Mouse (Mus musculus) heart, embryonic 12.5 days (tissue): ENCODE results near the gene St3gal5. TPM values are rescaled to one million over a fixed set of nuclear protein-coding genes. Genes with fewer than 3 reads are reported as not detected.

ENCODE experiments used
- ATAC-seq: fragments of 200-750 bp; cut with Nextera tagmentation; 2 replicates; pipeline ENCODE4 v1.8.0; 2017; ENCODE audit warnings: moderate TSS enrichment, moderate library complexity; ENCODE audit not compliant: insufficient number of reproducible peaks, low FRiP score
- H3K27ac ChIP-seq: fragments of 300-500 bp; sonication (generic); 2 replicates; pipeline ENCODE4 v1.5.1; 2016; ENCODE audit warnings: mild to moderate bottlenecking, moderate library complexity; ENCODE audit not compliant: poor library complexity, severe bottlenecking
- H3K27me3 ChIP-seq: fragments of 300-500 bp; sonication (generic); replicated peaks from 2 replicates; pipeline ENCODE4 v1.6.1; 2016; ENCODE audit warnings: mild to moderate bottlenecking, moderate library complexity
- H3K36me3 ChIP-seq: fragments of 300-500 bp; sonication (generic); 2 replicates; pipeline ENCODE4 v1.6.1; 2016; ENCODE audit warnings: mild to moderate bottlenecking, moderate library complexity
- H3K4me1 ChIP-seq: fragments of 300-500 bp; sonication (generic); replicated peaks from 2 replicates; pipeline ENCODE4 v1.6.1; 2016; ENCODE audit warnings: mild to moderate bottlenecking
- H3K4me2 ChIP-seq: fragments of 300-500 bp; sonication (generic); 2 replicates; pipeline ENCODE4 v1.6.1; 2016; ENCODE audit warnings: mild to moderate bottlenecking, moderate library complexity
- H3K4me3 ChIP-seq: fragments of 300-500 bp; sonication (generic); 2 replicates; pipeline ENCODE4 v1.5.1; 2016; ENCODE audit warnings: mild to moderate bottlenecking
- H3K9ac ChIP-seq: fragments of 300-500 bp; sonication (generic); 2 replicates; pipeline ENCODE4 v1.6.1; 2016; ENCODE audit warnings: mild to moderate bottlenecking, moderate library complexity
- H3K9me3 ChIP-seq: fragments of 300-500 bp; sonication (generic); replicated peaks from 2 replicates; pipeline ENCODE4 v1.6.1; 2016; ENCODE audit warnings: mild to moderate bottlenecking, moderate library complexity
- whole genome bisulfite sequencing: fragments of 180-500 bp; shearing (Covaris S2); methylation state at CpG from one replicate; pipeline ENCODE4 v1.1.7; 2016; 5-methylcytosine and 5-hydroxymethylcytosine counted together
- polyA plus RNA-seq: library from polyadenylated mRNA; unstranded; fragments of >200 nt; fragmentation: Nextera tagmentation; extraction: Ambion mirVana; gene quantifications from 2 replicates; pipeline ENCODE4 v1.2.1, GENCODE M21; 2016

St3gal5 gene
- polyA plus RNA-seq, 1 experiment from 2014 or later, result 68.1 TPM

DNA sequence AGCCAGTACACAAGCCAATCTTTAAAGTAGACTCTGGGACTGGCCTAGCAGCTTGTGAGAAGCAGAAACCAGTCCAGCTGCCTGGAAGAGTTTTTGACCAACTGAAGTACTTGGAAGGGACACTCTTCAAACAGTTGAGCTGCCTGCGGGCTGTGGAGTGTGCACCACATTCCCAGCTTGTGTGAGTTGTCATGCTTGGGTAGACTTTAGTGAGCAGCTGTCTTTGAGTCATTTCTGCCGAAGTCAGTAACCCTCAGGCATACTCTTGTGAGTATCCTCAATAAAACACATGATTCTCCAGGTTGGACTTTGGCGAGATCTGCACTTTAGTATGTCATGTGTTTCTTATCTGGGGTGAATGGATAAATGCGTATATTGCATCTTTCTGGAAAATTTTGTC lies 29.0 kb upstream of the St3gal5 start:
- no peak overlapping the region for H3K4me2 ChIP-seq
- ATAC-seq, result no peak
- H3K27ac ChIP-seq, result no peak overlapping the region
- no peak overlapping the region for H3K4me3 ChIP-seq
- WGBS, result 87% methylated on average over 4 of the region's 4 CpGs
- no peak overlapping the region for H3K9ac ChIP-seq
- H3K27me3 ChIP-seq, result no peaks in the 10 kb centered on the region
- H3K4me1 ChIP-seq, result peaks cover 11% of the 10 kb centered on the region
- no peaks in the 10 kb centered on the region for H3K9me3 ChIP-seq
- no peaks in the 10 kb centered on the region for H3K36me3 ChIP-seq

DNA sequence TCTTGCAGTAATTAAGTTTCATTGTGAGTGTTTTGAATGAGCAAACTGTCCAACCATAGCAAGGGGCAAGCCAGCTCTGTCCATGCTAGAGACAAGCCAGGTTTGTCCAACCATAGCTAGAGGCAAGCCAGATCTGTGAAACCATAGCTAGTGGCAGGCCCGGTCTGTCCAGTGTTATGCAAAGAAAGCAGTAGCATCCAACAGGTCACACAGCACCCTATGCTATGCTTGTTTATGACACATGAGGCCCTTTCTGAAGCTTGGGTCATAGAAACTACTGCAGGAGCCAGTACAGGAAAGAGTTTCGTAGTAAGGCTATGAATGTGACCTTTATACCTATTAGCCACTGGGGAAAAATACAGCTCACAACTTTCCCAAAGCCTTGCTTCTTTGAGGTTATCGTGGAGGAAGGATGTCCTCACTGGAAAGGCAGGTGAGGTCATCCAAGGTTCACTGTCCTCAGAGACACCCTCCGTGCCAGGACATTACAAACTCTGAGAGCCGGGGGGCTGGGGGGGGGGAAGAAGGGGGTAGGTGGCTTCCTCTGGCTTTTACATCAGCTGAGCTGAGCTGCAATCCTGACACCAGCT lies 26.0 kb upstream of the St3gal5 start:
- Histone ChIP-seq H3K9me3 (no peaks in the 10 kb centered on the region), H3K9ac (no peak overlapping the region), H3K4me1 (no peaks in the 10 kb centered on the region), H3K36me3 (no peaks in the 10 kb centered on the region), H3K4me2 (no peak overlapping the region), H3K4me3 (no peak overlapping the region), H3K27ac (no peak overlapping the region), H3K27me3 (no peaks in the 10 kb centered on the region)
- WGBS, result 57% methylated on average over 5 of the region's 5 CpGs
- 0 out of 2 replicates have a peak, but pooled peaks have one; percentile 22 for ATAC-seq

DNA sequence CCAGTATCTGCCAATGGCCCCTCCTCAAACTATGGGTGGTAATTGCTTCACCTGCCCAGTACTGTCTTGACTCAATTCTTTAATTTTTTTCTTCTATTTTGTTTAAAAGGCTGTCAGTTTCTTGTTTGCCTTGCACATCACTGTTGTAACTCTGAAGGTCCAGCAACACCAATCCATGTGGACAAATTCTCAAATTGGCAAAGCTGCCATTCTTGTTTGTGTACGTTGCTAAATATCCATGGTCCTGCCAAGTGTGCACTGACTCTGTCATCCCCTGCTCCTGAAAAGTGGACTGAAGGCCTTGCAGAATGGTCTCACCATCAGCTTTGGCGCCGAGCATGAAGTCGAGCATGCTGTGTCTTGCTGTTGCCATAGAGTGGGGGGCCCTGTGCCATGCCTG lies 23.6 kb upstream of the St3gal5 start:
- no peak for ATAC-seq
- Histone ChIP-seq H3K9me3 (no peaks in the 10 kb centered on the region), H3K9ac (no peak overlapping the region), H3K4me3 (no peak overlapping the region), H3K4me2 (no peak overlapping the region), H3K27me3 (no peaks in the 10 kb centered on the region), H3K27ac (no peak overlapping the region), H3K36me3 (no peaks in the 10 kb centered on the region), H3K4me1 (no peaks in the 10 kb centered on the region)
- WGBS, result 87% methylated on average over 4 of the region's 4 CpGs

DNA sequence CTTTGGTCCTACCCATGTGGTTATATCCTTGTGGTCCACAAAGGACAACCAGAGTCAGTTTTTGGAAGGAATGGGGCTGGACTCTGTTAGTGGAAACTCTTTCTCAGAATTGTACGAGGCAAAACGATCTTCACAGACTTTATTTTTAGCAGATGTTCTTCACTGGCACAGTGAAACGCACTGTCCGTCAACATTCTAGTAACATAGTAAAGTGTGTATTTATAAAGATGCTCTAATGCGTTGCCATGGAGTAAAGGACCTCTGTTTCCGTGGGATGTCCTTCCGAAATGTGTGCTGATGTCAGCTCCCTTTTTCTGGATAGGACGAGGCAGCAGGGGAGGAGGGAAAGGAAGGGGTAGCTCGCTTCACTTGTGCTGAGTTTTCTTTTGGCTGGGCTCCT lies 20.9 kb upstream of the St3gal5 start:
- no peak for ATAC-seq

DNA sequence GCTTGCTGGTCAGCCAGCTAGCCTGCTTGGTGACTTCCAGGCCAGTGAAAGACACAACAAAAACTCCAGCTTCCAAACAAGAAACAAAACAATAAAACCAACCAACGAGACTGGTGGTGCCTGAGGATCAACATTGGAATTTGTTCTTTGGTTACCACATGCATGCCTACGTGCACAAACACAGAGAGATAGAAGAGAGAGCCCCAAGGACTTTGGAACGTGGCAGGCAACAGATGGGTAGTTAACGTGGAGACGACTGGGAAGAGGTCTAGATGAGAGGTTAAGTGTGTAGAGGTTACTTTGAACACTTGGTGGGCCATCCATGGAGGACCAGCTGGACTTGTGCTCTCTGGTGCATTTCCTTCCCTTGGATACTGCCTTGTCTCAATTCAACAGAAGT lies 19.2 kb upstream of the St3gal5 start:
- 79% methylated on average over 5 of the region's 5 CpGs for WGBS
- Histone ChIP-seq H3K4me1 (no peaks in the 10 kb centered on the region), H3K27ac (no peak overlapping the region), H3K27me3 (no peaks in the 10 kb centered on the region), H3K9me3 (peaks cover 20% of the 10 kb centered on the region), H3K4me3 (no peak overlapping the region), H3K4me2 (no peak overlapping the region), H3K36me3 (no peaks in the 10 kb centered on the region), H3K9ac (no peak overlapping the region)
- no peak for ATAC-seq

More for the DNA sequence above, 20.9 kb upstream of the St3gal5 start:
- H3K4me1 ChIP-seq, result no peaks in the 10 kb centered on the region
- no peak overlapping the region for H3K27ac ChIP-seq
- H3K9me3 ChIP-seq, result peaks cover 13% of the 10 kb centered on the region
- no peak overlapping the region for H3K4me3 ChIP-seq
- no peaks in the 10 kb centered on the region for H3K27me3 ChIP-seq
- no peak overlapping the region for H3K4me2 ChIP-seq
- no peak overlapping the region for H3K9ac ChIP-seq
- H3K36me3 ChIP-seq, result no peaks in the 10 kb centered on the region
- WGBS, result 52% methylated on average over 9 of the region's 9 CpGs

DNA sequence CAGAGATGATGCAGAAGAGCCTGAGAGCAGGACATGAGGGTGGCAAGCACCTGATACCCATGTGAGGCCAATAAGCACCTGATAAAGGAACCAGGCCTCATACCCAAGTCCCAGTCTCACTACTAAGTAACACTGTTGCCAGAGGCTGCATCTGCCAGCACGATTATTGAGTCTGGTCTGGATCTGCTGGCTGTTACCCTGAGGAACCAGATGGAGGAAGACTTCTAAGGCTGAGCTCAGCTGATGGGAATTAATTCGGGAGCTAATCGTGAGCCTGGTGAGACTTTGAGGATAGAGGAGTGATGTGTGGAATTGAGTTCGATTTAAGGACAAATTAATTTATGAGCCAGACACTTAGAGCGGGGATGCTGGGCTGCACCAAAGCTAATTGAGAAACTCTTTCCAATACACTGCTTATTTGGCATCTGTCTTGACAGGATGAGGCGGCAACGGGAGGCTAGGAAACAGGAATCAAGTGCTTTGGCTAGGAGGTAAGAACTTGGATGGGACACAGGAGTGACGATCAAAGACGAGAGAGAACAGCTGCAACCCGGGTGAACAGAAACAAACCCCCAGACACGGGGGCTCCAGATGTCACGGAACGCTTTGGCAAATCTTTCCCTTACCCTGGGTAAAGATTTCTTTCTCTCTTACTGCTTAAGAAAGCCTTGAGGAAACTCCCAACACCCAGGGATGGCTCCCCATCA lies 15.9 kb upstream of the St3gal5 start:
- ATAC-seq, result no peak
- no peak overlapping the region for H3K27ac ChIP-seq
- WGBS, result 87% methylated on average over 13 of the region's 13 CpGs
- no peak overlapping the region for H3K4me2 ChIP-seq
- no peaks in the 10 kb centered on the region for H3K36me3 ChIP-seq
- no peaks in the 10 kb centered on the region for H3K27me3 ChIP-seq
- no peaks in the 10 kb centered on the region for H3K4me1 ChIP-seq
- peaks cover 20% of the 10 kb centered on the region for H3K9me3 ChIP-seq
- H3K4me3 ChIP-seq, result no peak overlapping the region
- no peak overlapping the region for H3K9ac ChIP-seq

DNA sequence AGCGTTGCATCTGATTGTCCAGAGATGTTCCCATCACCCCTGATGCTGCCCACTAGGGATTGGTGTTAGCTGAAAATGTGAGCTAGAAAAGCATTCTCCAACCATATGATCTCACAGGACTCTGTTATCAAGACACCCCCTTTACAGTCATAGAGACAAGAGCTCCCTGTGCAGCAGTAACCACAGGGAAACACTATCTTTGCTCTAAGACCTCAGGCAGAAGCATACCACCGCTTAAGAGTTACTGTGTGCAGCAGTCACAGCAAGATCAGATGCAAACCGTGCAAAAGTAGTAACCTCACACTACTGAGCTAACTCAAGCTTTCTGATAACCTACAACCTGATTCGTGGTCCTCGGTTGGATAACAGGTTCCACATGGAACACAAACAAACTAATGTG lies 10.0 kb upstream of the St3gal5 start:
- ATAC-seq, result no peak
- no peak overlapping the region for H3K4me2 ChIP-seq
- H3K27ac ChIP-seq, result no peak overlapping the region
- WGBS, result 54% methylated on average over 5 of the region's 5 CpGs
- no peak overlapping the region for H3K9ac ChIP-seq
- H3K36me3 ChIP-seq, result no peaks in the 10 kb centered on the region
- peaks cover 7% of the 10 kb centered on the region for H3K4me1 ChIP-seq
- peaks cover 5% of the 10 kb centered on the region; the same call in 1 of the 2 replicates for H3K9me3 ChIP-seq
- H3K4me3 ChIP-seq, result no peak overlapping the region
- no peaks in the 10 kb centered on the region for H3K27me3 ChIP-seq

DNA sequence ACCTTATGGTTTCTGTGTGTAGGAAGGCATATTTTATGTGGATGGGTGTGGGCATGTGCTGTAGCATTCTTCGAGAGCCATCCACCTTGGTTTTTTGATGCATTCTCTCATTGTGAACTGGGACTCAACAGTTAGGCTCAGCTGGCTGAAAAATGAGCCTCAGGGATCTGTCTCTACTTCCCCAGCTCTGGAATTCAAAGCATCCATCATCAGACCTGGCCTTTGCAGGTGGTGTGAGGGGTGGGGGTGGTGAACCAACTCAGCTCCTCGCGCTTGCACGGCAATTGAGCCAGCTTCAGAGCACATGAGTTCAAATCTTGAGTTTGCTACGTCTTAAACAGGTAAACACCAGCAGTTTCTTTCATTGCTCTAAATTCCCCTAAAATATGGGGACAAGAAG lies 7.5 kb upstream of the St3gal5 start:
- Histone ChIP-seq H3K27ac (no peak overlapping the region), H3K9ac (no peak overlapping the region), H3K4me2 (no peak overlapping the region), H3K36me3 (no peaks in the 10 kb centered on the region), H3K4me3 (no peak overlapping the region), H3K27me3 (no peaks in the 10 kb centered on the region), H3K4me1 (peaks cover 14% of the 10 kb centered on the region), H3K9me3 (no peaks in the 10 kb centered on the region)
- WGBS, result 85% methylated on average over 5 of the region's 5 CpGs
- no peak for ATAC-seq

DNA sequence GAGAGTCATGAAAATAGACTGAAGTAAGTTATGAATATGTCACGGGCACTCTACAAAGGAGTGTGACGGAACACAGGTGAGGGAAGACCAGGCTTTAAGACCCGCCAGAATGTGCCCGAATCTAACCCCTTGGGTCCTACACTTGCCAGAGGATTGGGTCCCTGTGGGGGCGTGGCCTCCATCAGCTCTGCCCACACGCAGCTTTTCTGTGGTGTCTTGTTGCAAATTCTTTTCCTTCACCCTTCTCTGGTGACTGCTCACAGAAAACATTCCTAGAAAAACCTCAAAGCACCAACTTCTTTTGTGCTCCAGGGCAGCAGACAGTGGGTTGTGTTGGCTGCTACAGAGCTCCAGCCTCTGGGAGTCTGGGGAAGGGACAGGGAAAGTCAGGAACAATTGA lies 6.4 kb upstream of the St3gal5 start:
- Histone ChIP-seq H3K4me2 (no peak overlapping the region), H3K27ac (no peak overlapping the region), H3K9me3 (no peaks in the 10 kb centered on the region), H3K9ac (no peak overlapping the region), H3K27me3 (no peaks in the 10 kb centered on the region), H3K4me1 (peaks cover 17% of the 10 kb centered on the region), H3K4me3 (no peak overlapping the region), H3K36me3 (no peaks in the 10 kb centered on the region)
- ATAC-seq, result no peak
- WGBS, result 47% methylated on average over 6 of the region's 6 CpGs

DNA sequence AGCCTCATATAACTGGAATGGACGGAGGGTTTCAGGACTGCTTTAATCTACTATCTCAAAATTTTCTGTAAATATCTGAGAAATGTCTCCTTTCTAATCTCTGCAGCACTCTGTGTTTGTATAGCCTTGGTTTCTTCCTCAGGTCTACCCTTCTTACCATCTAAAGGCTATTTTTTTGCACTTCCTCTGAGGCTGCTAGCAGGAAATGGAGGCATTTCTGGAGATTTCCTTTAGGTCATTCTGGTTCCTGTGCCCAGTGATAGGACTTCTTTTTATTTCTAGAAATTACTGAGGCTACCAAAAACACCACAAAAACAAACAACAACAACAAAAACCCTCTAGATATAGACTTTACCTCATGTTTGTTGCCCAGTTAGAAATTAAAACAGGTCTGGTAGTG lies 4.3 kb upstream of the St3gal5 start:
- ATAC-seq, result no peak
- 71% methylated on average over 1 of the region's 1 CpGs for WGBS
- Histone ChIP-seq H3K4me1 (peaks cover 12% of the 10 kb centered on the region), H3K9me3 (no peaks in the 10 kb centered on the region), H3K27ac (peak overlapping the region; percentile 32), H3K4me2 (no peak overlapping the region), H3K9ac (no peak overlapping the region), H3K4me3 (no peak overlapping the region), H3K27me3 (no peaks in the 10 kb centered on the region), H3K36me3 (no peaks in the 10 kb centered on the region)

DNA sequence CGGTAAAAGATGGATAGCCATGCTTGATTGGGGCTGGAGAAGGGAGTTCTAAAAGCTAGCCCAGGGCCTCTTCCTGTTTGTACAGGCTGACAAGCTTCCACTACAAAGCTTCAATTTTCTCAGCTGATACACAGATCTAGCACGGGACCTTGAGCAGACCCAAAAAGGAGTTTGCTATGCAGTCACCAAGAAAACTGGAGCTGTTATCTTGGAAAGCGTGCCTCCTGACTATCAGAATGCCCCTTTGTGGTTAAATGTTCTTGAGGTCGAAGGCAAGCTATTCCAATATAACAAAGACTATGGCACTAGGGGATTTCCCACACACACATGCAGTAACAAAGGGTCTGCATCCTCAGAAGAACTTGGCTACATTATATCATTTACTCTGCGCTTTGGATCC lies 1.2 kb upstream of the St3gal5 start:
- H3K9me3 ChIP-seq, result no peaks in the 10 kb centered on the region
- no peak overlapping the region for H3K9ac ChIP-seq
- no peaks in the 10 kb centered on the region for H3K36me3 ChIP-seq
- no peak overlapping the region for H3K4me2 ChIP-seq
- H3K4me3 ChIP-seq, result no peak overlapping the region
- peak overlapping the region; percentile 75 for H3K27ac ChIP-seq
- no peaks in the 10 kb centered on the region for H3K27me3 ChIP-seq
- peaks cover 36% of the 10 kb centered on the region for H3K4me1 ChIP-seq
- WGBS, result 44% methylated on average over 5 of the region's 5 CpGs
- no peak for ATAC-seq

DNA sequence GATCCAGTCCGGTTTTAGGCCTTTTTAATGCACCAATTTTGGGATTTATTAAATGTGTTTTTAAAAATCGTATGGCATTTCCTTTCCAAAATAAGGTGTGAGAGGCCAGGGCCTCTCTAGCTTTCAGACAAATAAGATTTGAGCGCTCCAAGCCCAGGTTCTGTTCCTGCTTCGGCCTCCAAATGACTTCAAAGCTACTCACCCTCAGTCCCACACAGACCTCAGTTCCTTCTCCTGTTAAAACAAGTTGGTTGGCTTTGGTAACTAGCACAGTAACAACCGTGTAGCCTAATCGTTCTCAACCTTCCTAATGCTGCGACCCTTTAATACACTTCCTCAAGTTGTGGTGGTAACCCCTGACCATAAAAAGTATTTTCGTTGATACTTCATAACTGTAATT lies 723 bp upstream of the St3gal5 start:
- Histone ChIP-seq H3K27me3 (no peaks in the 10 kb centered on the region), H3K9me3 (no peaks in the 10 kb centered on the region), H3K36me3 (no peaks in the 10 kb centered on the region), H3K4me3 (peak overlapping the region; percentile 72; the same call in 1 of the 2 replicates), H3K27ac (peak overlapping the region; percentile 75), H3K9ac (no peak overlapping the region), H3K4me2 (peak overlapping the region; percentile 89), H3K4me1 (peaks cover 41% of the 10 kb centered on the region)
- 44% methylated on average over 8 of the region's 8 CpGs for WGBS
- no peak for ATAC-seq
